Comparison of ENCODE assay signal across 7 mouse cellular contexts in the genomic region with DNA sequence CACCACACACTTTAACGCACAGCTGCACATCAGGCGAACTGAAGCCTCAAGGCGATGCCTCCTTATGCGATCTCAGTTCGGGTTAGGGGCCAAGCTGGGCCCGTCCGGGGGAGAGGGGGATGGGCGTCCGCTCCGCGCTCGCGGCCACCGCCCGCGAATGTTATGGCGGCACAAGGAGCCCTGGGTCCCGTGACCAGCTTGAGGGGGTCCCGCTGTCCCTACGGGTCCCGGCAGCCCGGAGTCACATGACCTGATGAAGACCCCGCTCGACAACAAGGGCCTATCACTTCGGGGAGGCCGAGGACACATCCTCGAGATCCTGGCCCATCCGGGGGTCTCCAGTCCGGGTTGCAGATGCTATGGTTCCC. TPM values are rescaled to one million over a fixed set of nuclear protein-coding genes. Genes with fewer than 3 reads are reported as not detected.
DNase-seq lines count a peak whose midpoint lies in the region; ATAC-seq and TF ChIP-seq lines count a peak whose summit lies in the region.

No protein-coding gene starts in this region.

- peak; percentile 12 to 64 for DNase-seq in left cerebral cortex, postnatal 10 days (ENCODE audit: extremely low spot score in 1 of 2, low spot score in 2 of 2)
- no peak for DNase-seq in left cerebral cortex, adult 11 months (ENCODE audit: low spot score)
- peak; percentile 52 for DNase-seq in ZHBTc4 (ENCODE audit: low read depth, low spot score)
- DNase-seq in forebrain, embryonic 10.5 days (ENCODE audit: extremely low spot score, low spot score) = no peak
- DNase-seq in kidney, postnatal 0 days (ENCODE audit: low spot score) = peak; percentile 43
- no peak for DNase-seq in adipocyte (ENCODE audit: low spot score)

- H3K9ac ChIP-seq in kidney, postnatal 0 days (ENCODE audit: low read depth, low read length) = peak overlapping the region; percentile 86

- peaks cover 40% of the 10 kb centered on the region for H3K36me3 ChIP-seq in forebrain, embryonic 10.5 days (replicated peaks)
- peaks cover 24% of the 10 kb centered on the region for H3K36me3 ChIP-seq in kidney, postnatal 0 days (ENCODE audit: insufficient read depth, low read length)

- H3K27me3 ChIP-seq in forebrain, embryonic 10.5 days (ENCODE audit: poor library complexity, severe bottlenecking) = no peaks in the 10 kb centered on the region
- H3K27me3 ChIP-seq in kidney, postnatal 0 days (ENCODE audit: insufficient read depth, low read length) = no peaks in the 10 kb centered on the region

- TF ChIP-seq CTCF in kidney, postnatal 0 days (IDR thresholded peaks at IDR 0.05; ENCODE audit: low read depth) = no peak

- H3K4me1 ChIP-seq in forebrain, embryonic 10.5 days = peaks cover 20% of the 10 kb centered on the region
- H3K4me1 ChIP-seq in kidney, postnatal 0 days (replicated peaks; ENCODE audit: insufficient read depth, low read length) = peaks cover 8% of the 10 kb centered on the region

- H3K9me3 ChIP-seq in forebrain, embryonic 10.5 days = no peaks in the 10 kb centered on the region
- H3K9me3 ChIP-seq in kidney, postnatal 0 days (replicated peaks; ENCODE audit: low read length) = no peaks in the 10 kb centered on the region

- peak overlapping the region; percentile 83 for H3K4me2 ChIP-seq in kidney, postnatal 0 days (ENCODE audit: low read length)

- peak overlapping the region; percentile 85 for H3K4me3 ChIP-seq in forebrain, embryonic 10.5 days
- peak overlapping the region; percentile 95 for H3K4me3 ChIP-seq in kidney, postnatal 0 days (replicated peaks; ENCODE audit: low read depth, low read length)

- intact Hi-C loops in left cerebral cortex, postnatal 10 days (cut with DNase I) = loop anchor here (2.0 to 5.0 kb wide), 2 partner anchors 57 to 63 kb away; a partner anchor contains a TSS

- WGBS in forebrain, embryonic 10.5 days = under 1% methylated on average over 29 of the region's 29 CpGs
- WGBS in kidney, postnatal 0 days = under 1% methylated on average over 29 of the region's 29 CpGs

- H3K27ac ChIP-seq in forebrain, embryonic 10.5 days = peak overlapping the region; percentile 91
- peak overlapping the region; percentile 83 for H3K27ac ChIP-seq in kidney, postnatal 0 days

- ATAC-seq in kidney, postnatal 0 days (replicated peaks; ENCODE audit: low FRiP score, low read depth) = peak; percentile 64
- ATAC-seq in megakaryocyte progenitor cell, adult 5-6 weeks (replicated peaks; ENCODE audit: poor library complexity) = peak; percentile 25

RNA-seq across cellular contexts. Expression of a gene that starts 0.9 kb away (rescaled TPM):
- 100 to 1,000 TPM; 186 to 187 TPM for total RNA-seq in left cerebral cortex, postnatal 10 days (2021)
- polyA plus RNA-seq in forebrain, embryonic 10.5 days (2016; fragmentation: Nextera tagmentation; extraction: Ambion mirVana) = 135 and 141 TPM in 2 replicates
- 482 and 514 TPM in 2 replicates for polyA plus RNA-seq in kidney, postnatal 0 days (2015; fragmentation: Nextera tagmentation; extraction: Ambion mirVana)
- 30.9 and 31.8 TPM in 2 replicates for total RNA-seq in megakaryocyte progenitor cell, adult 5-6 weeks (2015)
- 35.4 and 40.8 TPM in 2 replicates for total RNA-seq in megakaryocyte progenitor cell, adult 5-6 weeks (2017)

RNA-seq across cellular contexts. Expression of a gene that starts 57.3 kb away (rescaled TPM):
- total RNA-seq in left cerebral cortex, postnatal 10 days (2021) = 10 to 100 TPM; 10.0 to 10.3 TPM
- 26.3 and 27.2 TPM in 2 replicates for polyA plus RNA-seq in forebrain, embryonic 10.5 days (2016; fragmentation: Nextera tagmentation; extraction: Ambion mirVana)
- polyA plus RNA-seq in kidney, postnatal 0 days (2015; fragmentation: Nextera tagmentation; extraction: Ambion mirVana) = 53.9 and 56.2 TPM in 2 replicates
- total RNA-seq in megakaryocyte progenitor cell, adult 5-6 weeks (2015) = 19.6 and 20.3 TPM in 2 replicates
- total RNA-seq in megakaryocyte progenitor cell, adult 5-6 weeks (2017) = 33.1 and 42.4 TPM in 2 replicates

Comparison
In these comparisons a context has a peak if more than half of its experiments do, and no peak if none do; other contexts are left out.
1. DNase-seq: peak in left cerebral cortex, postnatal 10 days (2 of 2), ZHBTc4 (single experiment) and kidney, postnatal 0 days (single experiment); none in left cerebral cortex, adult 11 months (single experiment), forebrain, embryonic 10.5 days (single experiment) and adipocyte (single experiment).
2. RNA of a gene that starts 0.9 kb away (total RNA-seq): 186 to 187 TPM in left cerebral cortex, postnatal 10 days; 30.9 to 40.8 TPM in megakaryocyte progenitor cell, adult 5-6 weeks; every median in the first group is over 4 times any median in the second.